Mouse (Mus musculus) megakaryocyte, embryonic 14.5 days (primary cell): ENCODE measurements around the gene Aknad1. TPM values are rescaled to one million over a fixed set of nuclear protein-coding genes. Genes with fewer than 3 reads are reported as not detected.

ENCODE experiments used
- H3K27me3 ChIP-seq: replicated peaks from 2 replicates; pipeline ENCODE3; 2012; ENCODE audit warnings: inconsistent platforms
- H3K36me3 ChIP-seq: replicated peaks from 2 replicates; pipeline ENCODE3; 2012; ENCODE audit warnings: low read length, inconsistent platforms, mixed read lengths
- H3K4me1 ChIP-seq: 2 replicates; pipeline ENCODE4 v1.6.1; 2012; ENCODE audit warnings: inconsistent platforms
- H3K4me3 ChIP-seq: replicated peaks from 2 replicates; pipeline ENCODE3; 2012; ENCODE audit warnings: moderate library complexity, mild to moderate bottlenecking, inconsistent platforms
- H3K9me3 ChIP-seq: 2 replicates; pipeline ENCODE4 v1.6.1; 2012; ENCODE audit warnings: inconsistent platforms
- FLI1 ChIP-seq: IDR thresholded peaks from 2 replicates; pipeline ENCODE4 v1.6.1; 2012; ENCODE audit warnings: low read length, inconsistent platforms, mixed read lengths
- GATA1 ChIP-seq: IDR thresholded peaks from 3 replicates; pipeline ENCODE4 v1.6.1; 2012; ENCODE audit warnings: mixed read lengths, low read length, inconsistent platforms, borderline replicate concordance
- polyA plus RNA-seq: library from polyadenylated mRNA; stranded (reverse); fragments of >175 nt; gene quantifications from 2 replicates; pipeline ENCODE4 v1.2.3, GENCODE M21; 2012; ENCODE audit warnings: low replicate concordance; ENCODE audit not compliant: insufficient read depth

The Aknad1 gene
- polyA plus RNA-seq, 1 experiment, result not detected

- Histone ChIP-seq H3K4me3 (no peak overlapping the region), H3K27me3 (peaks cover 79% of the 10 kb centered on the region)
- TF ChIP-seq FLI1 (no peak), GATA1 (no peak)
Observed at GRCm38 (mm10) chr3:108737761-108738160, 1.7 kb upstream of the Aknad1 start.

DNA sequence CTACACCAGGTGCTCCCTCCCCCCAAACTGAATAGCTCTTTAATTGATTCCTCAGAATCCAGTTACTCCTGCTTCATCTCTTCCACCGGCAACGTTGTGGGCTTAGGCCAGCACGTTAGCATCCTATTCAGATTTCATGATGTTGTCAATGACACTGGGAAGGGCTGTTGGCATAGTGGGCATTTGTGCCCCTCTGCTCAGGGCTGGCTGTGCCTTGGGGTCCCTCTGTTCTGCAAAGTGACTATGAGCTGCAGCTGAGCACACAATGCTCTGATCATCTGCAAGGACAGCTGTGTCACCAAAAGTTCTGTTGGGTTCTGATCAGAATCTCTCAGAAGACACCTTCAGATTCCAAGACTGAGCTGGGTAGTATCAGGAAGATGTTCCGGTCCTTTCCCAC is 4.6 kb downstream of the Aknad1 start:
- TF ChIP-seq GATA1 (no peak), FLI1 (no peak)
- Histone ChIP-seq H3K4me3 (no peak overlapping the region), H3K36me3 (no peaks in the 10 kb centered on the region), H3K27me3 (peaks cover 53% of the 10 kb centered on the region), H3K4me1 (no peaks in the 10 kb centered on the region), H3K9me3 (peaks cover 14% of the 10 kb centered on the region)

More at GRCm38 (mm10) chr3:108737761-108738160, 1.7 kb upstream of the Aknad1 start:
- Histone ChIP-seq H3K4me1 (no peaks in the 10 kb centered on the region), H3K36me3 (no peaks in the 10 kb centered on the region), H3K9me3 (peaks cover 13% of the 10 kb centered on the region)

GRCm38 (mm10) chr3:108751061-108751460 is 11.6 kb downstream of the Aknad1 start:
- Histone ChIP-seq H3K4me3 (no peak overlapping the region), H3K27me3 (peaks cover 51% of the 10 kb centered on the region), H3K36me3 (no peaks in the 10 kb centered on the region), H3K4me1 (no peaks in the 10 kb centered on the region), H3K9me3 (peaks cover 17% of the 10 kb centered on the region)
- TF ChIP-seq FLI1 (no peak), GATA1 (no peak)

GRCm38 (mm10) chr3:108751691-108752090 is 12.2 kb downstream of the Aknad1 start:
- Histone ChIP-seq H3K27me3 (peaks cover 49% of the 10 kb centered on the region), H3K4me1 (no peaks in the 10 kb centered on the region), H3K9me3 (peaks cover 14% of the 10 kb centered on the region), H3K36me3 (no peaks in the 10 kb centered on the region), H3K4me3 (no peak overlapping the region)
- TF ChIP-seq FLI1 (no peak), GATA1 (no peak)

GRCm38 (mm10) chr3:108754541-108754940 is 15.1 kb downstream of the Aknad1 start:
- Histone ChIP-seq H3K4me3 (no peak overlapping the region), H3K36me3 (no peaks in the 10 kb centered on the region), H3K27me3 (peaks cover 69% of the 10 kb centered on the region), H3K9me3 (peaks cover 11% of the 10 kb centered on the region), H3K4me1 (no peaks in the 10 kb centered on the region)
- no peak for TF ChIP-seq FLI1
- no peak for TF ChIP-seq GATA1

DNA sequence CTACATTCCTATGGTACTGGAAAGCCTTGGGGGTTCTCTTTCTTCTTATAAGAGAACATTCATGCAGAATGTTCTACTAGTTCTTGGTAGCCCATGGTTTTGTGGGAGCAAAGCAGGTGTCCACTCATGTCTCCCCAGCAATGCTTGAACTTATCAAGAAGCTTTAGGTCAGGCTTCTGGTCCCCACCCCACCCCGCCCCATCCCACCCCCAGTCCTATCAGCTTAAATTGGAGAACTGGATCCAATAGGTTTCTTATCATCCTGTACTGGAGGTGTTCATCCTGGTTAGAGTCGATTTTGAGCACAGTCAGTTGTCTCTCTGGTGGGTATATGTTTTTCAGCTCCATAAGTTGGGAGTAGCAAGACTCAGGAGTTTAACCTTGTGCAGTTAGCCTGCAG is 16.1 kb downstream of the Aknad1 start:
- no peaks in the 10 kb centered on the region for H3K4me1 ChIP-seq

DNA sequence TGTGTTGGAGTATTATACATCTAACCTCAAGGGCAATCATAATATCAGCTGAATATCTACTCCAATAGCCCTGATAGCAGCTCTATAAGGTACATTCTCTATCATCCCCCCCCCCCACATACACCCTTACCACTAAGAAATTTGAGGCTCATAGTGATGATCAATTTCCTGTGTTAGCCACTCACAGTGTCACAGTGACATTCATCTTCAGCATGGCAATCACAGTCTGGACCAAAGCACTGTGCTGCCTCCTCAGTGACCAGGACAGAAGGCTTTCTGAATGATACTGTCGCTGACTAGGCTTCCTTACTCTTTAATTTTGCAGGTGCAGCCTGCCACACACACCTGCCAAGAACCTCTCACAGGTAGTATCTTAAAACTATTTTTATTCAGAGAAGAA is 16.7 kb downstream of the Aknad1 start:
- Histone ChIP-seq H3K36me3 (no peaks in the 10 kb centered on the region), H3K9me3 (peaks cover 11% of the 10 kb centered on the region), H3K4me1 (no peaks in the 10 kb centered on the region), H3K27me3 (peaks cover 73% of the 10 kb centered on the region), H3K4me3 (no peak overlapping the region)
- no peak for TF ChIP-seq FLI1
- no peak for TF ChIP-seq GATA1

More for the DNA sequence above, 16.1 kb downstream of the Aknad1 start:
- Histone ChIP-seq H3K27me3 (peaks cover 70% of the 10 kb centered on the region), H3K36me3 (no peaks in the 10 kb centered on the region), H3K9me3 (peaks cover 11% of the 10 kb centered on the region), H3K4me3 (no peak overlapping the region)
- TF ChIP-seq GATA1 (no peak), FLI1 (no peak)

- H3K27me3 ChIP-seq, result peaks cover 70% of the 10 kb centered on the region
- TF ChIP-seq FLI1, result no peak
- TF ChIP-seq GATA1, result no peak
- no peak overlapping the region for H3K4me3 ChIP-seq
- no peaks in the 10 kb centered on the region for H3K36me3 ChIP-seq
- peaks cover 3% of the 10 kb centered on the region; the same call in 1 of the 2 replicates for H3K4me1 ChIP-seq
- H3K9me3 ChIP-seq, result peaks cover 11% of the 10 kb centered on the region
Observed at GRCm38 (mm10) chr3:108757570-108757969, 18.1 kb downstream of the Aknad1 start.

DNA sequence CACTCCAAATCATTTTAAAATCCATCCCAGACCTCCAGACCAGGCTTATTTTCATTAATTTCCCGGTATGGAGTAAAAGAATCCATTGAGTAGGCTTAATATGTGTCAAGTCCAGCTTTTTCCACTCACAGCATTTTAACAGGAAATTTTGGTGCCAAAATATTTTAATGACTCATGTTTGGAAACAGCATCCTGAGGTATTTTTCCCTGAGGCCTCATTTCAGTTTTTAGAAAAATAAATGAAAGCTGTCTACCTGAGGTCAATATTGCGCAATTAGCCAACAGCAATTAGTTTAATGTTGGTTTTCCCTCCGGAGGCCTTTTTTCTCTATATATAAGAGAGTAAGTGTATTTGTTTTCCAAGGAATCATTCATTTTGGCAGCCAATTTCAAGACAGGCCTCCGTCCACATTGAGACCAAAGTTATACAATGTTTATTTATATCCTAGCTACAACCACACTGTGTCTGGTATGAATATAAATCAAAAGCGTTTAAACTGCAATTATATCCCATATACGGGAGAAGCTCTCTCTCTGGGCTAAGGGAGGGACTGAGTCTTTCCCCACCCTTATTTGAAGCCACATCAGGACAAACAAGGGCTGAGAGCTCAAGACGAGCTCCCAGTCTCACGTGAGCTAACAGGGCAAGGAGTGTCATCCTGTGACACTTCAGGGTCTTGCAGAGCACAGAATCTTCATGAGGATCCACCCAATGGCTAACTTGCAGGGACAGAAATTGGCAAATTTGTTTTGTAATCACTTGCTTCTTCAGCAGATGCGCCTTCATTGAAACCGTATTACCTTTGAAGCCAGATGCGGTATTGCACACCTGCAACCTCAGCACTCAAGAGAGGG is 20.3 kb downstream of the Aknad1 start:
- H3K27me3 ChIP-seq, result peaks cover 79% of the 10 kb centered on the region
- no peaks in the 10 kb centered on the region for H3K9me3 ChIP-seq
- no peaks in the 10 kb centered on the region for H3K36me3 ChIP-seq
- TF ChIP-seq GATA1, result no peak
- TF ChIP-seq FLI1, result no peak
- H3K4me1 ChIP-seq, result peaks cover 5% of the 10 kb centered on the region; the same call in 1 of the 2 replicates
- no peak overlapping the region for H3K4me3 ChIP-seq

GRCm38 (mm10) chr3:108762597-108763111 is 23.2 kb downstream of the Aknad1 start:
- no peaks in the 10 kb centered on the region for H3K36me3 ChIP-seq
- H3K4me3 ChIP-seq, result no peak overlapping the region
- H3K27me3 ChIP-seq, result peaks cover 86% of the 10 kb centered on the region
- H3K9me3 ChIP-seq, result peaks cover 9% of the 10 kb centered on the region
- H3K4me1 ChIP-seq, result peaks cover 9% of the 10 kb centered on the region
- TF ChIP-seq GATA1 (no peak), FLI1 (no peak)
